Mouse (Mus musculus) gonadal fat pad, adult 2 months (tissue): ENCODE results near the gene Abca12. TPM values are rescaled to one million over a fixed set of nuclear protein-coding genes. Genes with fewer than 3 reads are reported as not detected.

Source experiments
- DNase-seq: peaks from one replicate; pipeline ENCODE4 v3.0.0-alpha.2; 2012; ENCODE audit warnings: low read depth
- polyA plus RNA-seq: library from polyadenylated mRNA; depleted of rRNA; stranded (reverse); fragments of >200 nt; gene quantifications from 2 replicates; pipeline ENCODE4 v1.2.3, GENCODE M21; 2012; rRNA removed

Abca12 gene
- polyA plus RNA-seq, 1 experiment = not detected

DNA sequence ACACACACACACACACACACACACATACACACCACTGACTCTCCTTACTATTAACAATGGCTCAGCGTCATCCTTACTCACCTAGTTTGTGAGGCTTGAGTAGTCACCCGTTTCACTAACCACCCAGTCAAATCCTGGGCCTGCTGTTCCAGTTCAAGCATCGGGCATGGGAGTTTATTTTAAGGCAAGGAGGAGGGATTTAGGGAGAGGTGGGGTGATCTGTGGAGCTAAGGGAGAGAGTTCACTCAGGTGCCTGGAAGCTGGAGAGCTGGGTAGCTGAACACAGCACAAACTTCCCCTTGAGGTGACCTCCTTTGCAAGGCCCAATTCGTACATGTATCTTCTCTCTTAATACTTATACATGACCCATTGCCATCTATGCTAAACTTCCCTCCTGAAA, 219.4 kb downstream of the Abca12 start:
- no peak for DNase-seq

DNA sequence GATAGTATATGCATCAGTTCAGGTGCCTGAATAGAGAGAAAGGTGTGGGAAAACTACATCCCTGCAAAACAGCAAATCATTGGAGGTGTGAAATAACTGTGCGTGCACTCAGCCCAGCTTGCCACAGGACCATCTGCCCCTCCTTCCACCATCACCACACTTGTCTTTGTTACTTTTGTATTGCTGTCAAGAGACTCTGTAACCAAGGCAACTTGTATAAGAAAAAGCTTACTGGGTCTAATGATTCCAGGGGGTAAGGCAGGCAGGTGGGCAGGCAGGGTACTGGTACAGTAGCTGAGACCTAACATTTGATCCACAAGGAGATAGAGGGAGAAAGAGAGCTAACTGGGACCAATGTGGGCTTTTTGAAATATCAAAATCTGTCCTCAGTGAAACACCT, 220.8 kb downstream of the Abca12 start:
- DNase-seq = no peak

Other genes starting within 250 kb of the Abca12 start
- 28.1 and 29.0 TPM in 2 replicates for gene Atic, start 142.2 kb upstream of the Abca12 start, polyA plus RNA-seq
- gene Fn1, start 238.3 kb upstream of the Abca12 start, polyA plus RNA-seq = 126 and 131 TPM in 2 replicates